ENCODE assay signal across 23 mouse cellular contexts in the genomic region with DNA sequence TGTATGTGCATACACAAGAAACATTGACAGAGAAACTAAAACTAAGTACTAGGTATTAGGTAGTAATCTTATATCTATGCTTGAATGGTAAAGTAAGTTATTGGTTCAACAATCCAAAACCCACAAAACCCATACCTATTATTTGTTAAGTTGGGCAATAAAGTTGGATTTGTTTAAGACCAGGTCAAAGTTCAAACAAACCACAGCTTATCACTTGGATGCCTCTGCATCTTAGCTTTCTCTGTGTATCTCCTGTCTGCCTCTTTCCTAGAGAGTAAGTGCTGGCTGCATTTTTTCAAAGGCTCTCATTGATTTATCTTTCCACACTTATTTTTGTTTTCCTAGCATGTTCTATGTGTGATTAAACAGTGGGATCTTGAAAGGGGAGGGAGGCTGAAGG. TPM values are rescaled to one million over a fixed set of nuclear protein-coding genes. Genes with fewer than 3 reads are reported as not detected.
DNase-seq lines count a peak whose midpoint lies in the region; ATAC-seq and TF ChIP-seq lines count a peak whose summit lies in the region.
"Had no signal": no experiment of that assay in that cellular context is flagged by ENCODE, and none has a peak within 500 bp of the region (broad histone marks: within the 10 kb centered on the region; RNA-seq: fewer than 3 reads in every experiment).

No protein-coding gene starts in this region.

- peak; percentile 87 for DNase-seq in liver, adult 2 months (ENCODE audit: extremely low read depth, low read depth, low spot score)
- no peak for DNase-seq in liver, embryonic 11.5 days (ENCODE audit: low spot score)
- DNase-seq in liver, embryonic 13.5 days, result no peak
- DNase-seq in embryonic facial prominence, embryonic 10.5 days (ENCODE audit: low spot score), result no peak
- no peak for DNase-seq in embryo, embryonic 9.5 days (ENCODE audit: extremely low spot score)
- no peak for DNase-seq in hindbrain, embryonic 14.5 days (ENCODE audit: low spot score)
- DNase-seq: adrenal gland, postnatal 10 days; adrenal gland, postnatal 25 days; cerebellum, adult 11-12 months; cerebellum, adult 2 months; cerebellum, adult 9-10 months; cerebellum, postnatal 10 days; cerebellum, postnatal 36 days; embryo, embryonic 11 days had no signal

- no peak for ATAC-seq in liver, embryonic 11.5 days (replicated peaks; ENCODE audit: low FRiP score)
- ATAC-seq in liver, embryonic 13.5 days (ENCODE audit: low read depth), result peak; percentile 41; the same call in 1 of the 2 replicates
- ATAC-seq in liver, embryonic 16.5 days (ENCODE audit: low read depth), result peak; percentile 53; the same call in 1 of the 2 replicates
- peak; percentile 20; the same call in 1 of the 2 replicates for ATAC-seq in megakaryocyte-erythroid progenitor cell, adult 5-6 weeks (replicated peaks; ENCODE audit: low FRiP score, low TSS enrichment, poor library complexity, severe bottlenecking)
- ATAC-seq in hindbrain, embryonic 14.5 days (ENCODE audit: low FRiP score), result no peak
- ATAC-seq: forebrain, embryonic 14.5 days; forebrain, embryonic 16.5 days had no signal

- no peak overlapping the region for H3K4me2 ChIP-seq in liver, embryonic 11.5 days
- H3K4me2 ChIP-seq in liver, embryonic 13.5 days, result no peak overlapping the region
- no peak overlapping the region for H3K4me2 ChIP-seq in liver, embryonic 16.5 days (ENCODE audit: low read depth, low read length)
- H3K4me2 ChIP-seq in hindbrain, embryonic 14.5 days (replicated peaks), result no peak overlapping the region
- H3K4me2 ChIP-seq: embryonic facial prominence, embryonic 13.5 days; embryonic facial prominence, embryonic 15.5 days; forebrain, embryonic 12.5 days had no signal

- H3K4me3 ChIP-seq in liver, adult 2 months (ENCODE audit: insufficient read depth, low read depth, low read length), result no peak overlapping the region
- no peak overlapping the region for H3K4me3 ChIP-seq in liver, embryonic 11.5 days (ENCODE audit: low read depth, low read length)
- no peak overlapping the region for H3K4me3 ChIP-seq in liver, embryonic 13.5 days (replicated peaks)
- no peak overlapping the region for H3K4me3 ChIP-seq in liver, embryonic 16.5 days (ENCODE audit: low read depth, low read length)
- H3K4me3 ChIP-seq in embryonic facial prominence, embryonic 10.5 days, result no peak overlapping the region
- no peak overlapping the region for H3K4me3 ChIP-seq in hindbrain, embryonic 14.5 days (replicated peaks; ENCODE audit: low read length)
- H3K4me3 ChIP-seq: embryonic facial prominence, embryonic 13.5 days; embryonic facial prominence, embryonic 15.5 days; erythroblast, embryonic 14.5 days; forebrain, embryonic 10.5 days; forebrain, embryonic 12.5 days had no signal

- TF ChIP-seq POLR2A in liver, adult 2 months (IDR thresholded peaks at IDR 0.05; ENCODE audit: extremely low read depth, insufficient read depth, low read length), result no peak

- H3K27me3 ChIP-seq in liver, adult 2 months (ENCODE audit: control insufficient read depth, insufficient read depth, low read length), result no peaks in the 10 kb centered on the region
- no peaks in the 10 kb centered on the region for H3K27me3 ChIP-seq in liver, embryonic 11.5 days (replicated peaks; ENCODE audit: control insufficient read depth, insufficient read depth, low read length)
- no peaks in the 10 kb centered on the region for H3K27me3 ChIP-seq in liver, embryonic 13.5 days
- no peaks in the 10 kb centered on the region for H3K27me3 ChIP-seq in liver, embryonic 16.5 days (ENCODE audit: control insufficient read depth, insufficient read depth, low read depth, low read length)
- no peaks in the 10 kb centered on the region for H3K27me3 ChIP-seq in embryonic facial prominence, embryonic 10.5 days (replicated peaks; ENCODE audit: low read depth, poor library complexity, severe bottlenecking)
- H3K27me3 ChIP-seq in hindbrain, embryonic 14.5 days (ENCODE audit: control insufficient read depth, insufficient read depth, low read length), result no peaks in the 10 kb centered on the region
- H3K27me3 ChIP-seq: embryonic facial prominence, embryonic 13.5 days; embryonic facial prominence, embryonic 15.5 days; forebrain, embryonic 12.5 days had no signal

- peaks cover 13% of the 10 kb centered on the region for H3K36me3 ChIP-seq in liver, adult 2 months (ENCODE audit: control insufficient read depth, insufficient read depth, low read length)
- 0 out of 2 replicates have a peak, but pooled peaks cover 4% of the 10 kb centered on the region for H3K36me3 ChIP-seq in liver, embryonic 11.5 days (ENCODE audit: control insufficient read depth, insufficient read depth, low read length)
- H3K36me3 ChIP-seq in liver, embryonic 13.5 days, result peaks cover 20% of the 10 kb centered on the region
- no peaks in the 10 kb centered on the region; the same call in 1 of the 2 replicates for H3K36me3 ChIP-seq in liver, embryonic 16.5 days (ENCODE audit: control insufficient read depth, insufficient read depth)
- H3K36me3 ChIP-seq in embryonic facial prominence, embryonic 10.5 days (replicated peaks), result peaks cover 46% of the 10 kb centered on the region
- peaks cover 15% of the 10 kb centered on the region for H3K36me3 ChIP-seq in hindbrain, embryonic 14.5 days (replicated peaks; ENCODE audit: control insufficient read depth, insufficient read depth)

- H3K4me1 ChIP-seq in liver, adult 2 months (ENCODE audit: control insufficient read depth, insufficient read depth, low read length), result peaks cover 17% of the 10 kb centered on the region
- peaks cover 8% of the 10 kb centered on the region; the same call in 1 of the 2 replicates for H3K4me1 ChIP-seq in liver, embryonic 11.5 days (replicated peaks; ENCODE audit: control insufficient read depth, insufficient read depth, low read length)
- peaks cover 40% of the 10 kb centered on the region for H3K4me1 ChIP-seq in liver, embryonic 13.5 days (replicated peaks)
- H3K4me1 ChIP-seq in liver, embryonic 16.5 days (ENCODE audit: control insufficient read depth, low read depth, low read length), result peaks cover 14% of the 10 kb centered on the region
- peaks cover 10% of the 10 kb centered on the region for H3K4me1 ChIP-seq in embryonic facial prominence, embryonic 10.5 days
- H3K4me1 ChIP-seq in hindbrain, embryonic 14.5 days (replicated peaks; ENCODE audit: control insufficient read depth, insufficient read depth, low read length), result peaks cover 10% of the 10 kb centered on the region

- no peak for TF ChIP-seq CTCF in liver, adult 2 months (IDR thresholded peaks at IDR 0.05; ENCODE audit: low read depth, low read length)

- no peak overlapping the region for H3K27ac ChIP-seq in liver, adult 2 months (replicated peaks; ENCODE audit: insufficient read depth, low read depth, low read length)
- no peak overlapping the region for H3K27ac ChIP-seq in liver, embryonic 11.5 days (ENCODE audit: low read depth, low read length)
- H3K27ac ChIP-seq in liver, embryonic 13.5 days, result no peak overlapping the region
- H3K27ac ChIP-seq in liver, embryonic 16.5 days (ENCODE audit: low read length), result no peak overlapping the region
- no peak overlapping the region for H3K27ac ChIP-seq in embryonic facial prominence, embryonic 10.5 days (replicated peaks)
- H3K27ac ChIP-seq in hindbrain, embryonic 14.5 days, result no peak overlapping the region
- H3K27ac ChIP-seq: embryonic facial prominence, embryonic 13.5 days; embryonic facial prominence, embryonic 15.5 days; forebrain, embryonic 10.5 days; forebrain, embryonic 12.5 days had no signal

- no peaks in the 10 kb centered on the region for H3K9me3 ChIP-seq in liver, embryonic 11.5 days (ENCODE audit: control insufficient read depth, low read length)
- H3K9me3 ChIP-seq in liver, embryonic 13.5 days (replicated peaks), result no peaks in the 10 kb centered on the region
- H3K9me3 ChIP-seq in liver, embryonic 16.5 days (replicated peaks; ENCODE audit: control insufficient read depth, low read length), result no peaks in the 10 kb centered on the region
- H3K9me3 ChIP-seq in embryonic facial prominence, embryonic 10.5 days, result peaks cover 3% of the 10 kb centered on the region; the same call in 1 of the 2 replicates
- H3K9me3 ChIP-seq in hindbrain, embryonic 14.5 days (ENCODE audit: control insufficient read depth, low read length), result peaks cover 6% of the 10 kb centered on the region
- H3K9me3 ChIP-seq: embryonic facial prominence, embryonic 13.5 days; embryonic facial prominence, embryonic 15.5 days; forebrain, embryonic 12.5 days had no signal

- H3K79me2 ChIP-seq in liver, adult 2 months (ENCODE audit: control insufficient read depth, insufficient read depth, low read length), result peaks cover 3% of the 10 kb centered on the region; the same call in 1 of the 2 replicates

- no peak overlapping the region for H3K9ac ChIP-seq in liver, adult 2 months (ENCODE audit: low read depth, low read length)
- no peak overlapping the region for H3K9ac ChIP-seq in liver, embryonic 11.5 days (ENCODE audit: low read depth, low read length)
- H3K9ac ChIP-seq in liver, embryonic 13.5 days, result no peak overlapping the region
- H3K9ac ChIP-seq in liver, embryonic 16.5 days (ENCODE audit: low read depth, low read length), result no peak overlapping the region
- H3K9ac ChIP-seq in hindbrain, embryonic 14.5 days, result no peak overlapping the region
- H3K9ac ChIP-seq: embryonic facial prominence, embryonic 13.5 days; embryonic facial prominence, embryonic 15.5 days; forebrain, embryonic 12.5 days had no signal

RNA-seq across cellular contexts. Expression of a gene that starts 5.8 kb away (rescaled TPM):
- 23.6 and 26.3 TPM in 2 replicates for total RNA-seq in liver, adult 2 months (2014; rRNA removed)
- polyA plus RNA-seq in liver, adult 2 months (2012; rRNA removed), result 4.6 and 6.3 TPM in 2 replicates
- polyA plus RNA-seq in liver, embryonic 11.5 days (2014; fragmentation: Nextera tagmentation; extraction: Ambion mirVana), result 57.3 and 60.6 TPM in 2 replicates
- polyA plus RNA-seq in liver, embryonic 13.5 days (2015; fragmentation: Nextera tagmentation; extraction: Ambion mirVana), result 29.1 and 35.8 TPM in 2 replicates
- 21.0 and 22.4 TPM in 2 replicates for polyA plus RNA-seq in liver, embryonic 16.5 days (2015; fragmentation: Nextera tagmentation; extraction: Ambion mirVana)
- 25.1 and 36.0 TPM in 2 replicates for total RNA-seq in megakaryocyte-erythroid progenitor cell, adult 5-6 weeks (2014; fragmentation: Nextera tagmentation)
- total RNA-seq in megakaryocyte-erythroid progenitor cell, adult 5-6 weeks (2017), result 63.3 and 69.3 TPM in 2 replicates
- 74.9 and 81.2 TPM in 2 replicates for polyA plus RNA-seq in embryonic facial prominence, embryonic 10.5 days (2016; fragmentation: Nextera tagmentation; extraction: Ambion mirVana)
- 57.6 and 58.0 TPM in 2 replicates for polyA plus RNA-seq in hindbrain, embryonic 14.5 days (2014; fragmentation: Nextera tagmentation; extraction: Ambion mirVana)

RNA-seq across cellular contexts. Expression of a gene that starts 6.1 kb away (rescaled TPM):
- 14.4 and 19.5 TPM in 2 replicates for total RNA-seq in liver, adult 2 months (2014; rRNA removed)
- 1.3 and 1.7 TPM in 2 replicates for polyA plus RNA-seq in liver, adult 2 months (2012; rRNA removed)
- 13.7 and 15.0 TPM in 2 replicates for polyA plus RNA-seq in liver, embryonic 11.5 days (2014; fragmentation: Nextera tagmentation; extraction: Ambion mirVana)
- 8.3 and 11.0 TPM in 2 replicates for polyA plus RNA-seq in liver, embryonic 13.5 days (2015; fragmentation: Nextera tagmentation; extraction: Ambion mirVana)
- polyA plus RNA-seq in liver, embryonic 16.5 days (2015; fragmentation: Nextera tagmentation; extraction: Ambion mirVana), result 9.1 and 9.6 TPM in 2 replicates
- total RNA-seq in megakaryocyte-erythroid progenitor cell, adult 5-6 weeks (2014; fragmentation: Nextera tagmentation), result 13.4 and 13.6 TPM in 2 replicates
- 29.4 and 33.7 TPM in 2 replicates for total RNA-seq in megakaryocyte-erythroid progenitor cell, adult 5-6 weeks (2017)
- 17.7 and 19.8 TPM in 2 replicates for polyA plus RNA-seq in embryonic facial prominence, embryonic 10.5 days (2016; fragmentation: Nextera tagmentation; extraction: Ambion mirVana)
- polyA plus RNA-seq in hindbrain, embryonic 14.5 days (2014; fragmentation: Nextera tagmentation; extraction: Ambion mirVana), result 42.4 and 45.8 TPM in 2 replicates

RNA-seq across cellular contexts. Expression of a gene that starts 55.9 kb away (rescaled TPM):
- total RNA-seq in liver, adult 2 months (2014; rRNA removed), result 1.3 and 1.5 TPM in 2 replicates
- 0.12 and 0.27 TPM in 2 replicates for polyA plus RNA-seq in liver, adult 2 months (2012; rRNA removed)
- 94.9 and 100.0 TPM in 2 replicates for polyA plus RNA-seq in liver, embryonic 11.5 days (2014; fragmentation: Nextera tagmentation; extraction: Ambion mirVana)
- polyA plus RNA-seq in liver, embryonic 13.5 days (2015; fragmentation: Nextera tagmentation; extraction: Ambion mirVana), result 87.2 and 104 TPM in 2 replicates
- polyA plus RNA-seq in liver, embryonic 16.5 days (2015; fragmentation: Nextera tagmentation; extraction: Ambion mirVana), result 50.1 and 64.2 TPM in 2 replicates
- 74.1 and 80.7 TPM in 2 replicates for total RNA-seq in megakaryocyte-erythroid progenitor cell, adult 5-6 weeks (2014; fragmentation: Nextera tagmentation)
- total RNA-seq in megakaryocyte-erythroid progenitor cell, adult 5-6 weeks (2017), result 149 and 152 TPM in 2 replicates
- 85.3 and 97.2 TPM in 2 replicates for polyA plus RNA-seq in embryonic facial prominence, embryonic 10.5 days (2016; fragmentation: Nextera tagmentation; extraction: Ambion mirVana)
- polyA plus RNA-seq in hindbrain, embryonic 14.5 days (2014; fragmentation: Nextera tagmentation; extraction: Ambion mirVana), result 13.6 and 17.3 TPM in 2 replicates

RNA-seq across cellular contexts. Expression of a gene that starts 56.1 kb away (rescaled TPM):
- 9.5 and 11.2 TPM in 2 replicates for total RNA-seq in liver, adult 2 months (2014; rRNA removed)
- polyA plus RNA-seq in liver, adult 2 months (2012; rRNA removed), result 0.90 and 1.0 TPM in 2 replicates
- polyA plus RNA-seq in liver, embryonic 11.5 days (2014; fragmentation: Nextera tagmentation; extraction: Ambion mirVana), result 17.0 and 18.4 TPM in 2 replicates
- 10.7 and 12.4 TPM in 2 replicates for polyA plus RNA-seq in liver, embryonic 13.5 days (2015; fragmentation: Nextera tagmentation; extraction: Ambion mirVana)
- polyA plus RNA-seq in liver, embryonic 16.5 days (2015; fragmentation: Nextera tagmentation; extraction: Ambion mirVana), result 8.4 TPM in 2 replicates
- 35.4 and 47.5 TPM in 2 replicates for total RNA-seq in megakaryocyte-erythroid progenitor cell, adult 5-6 weeks (2014; fragmentation: Nextera tagmentation)
- 45.6 and 55.2 TPM in 2 replicates for total RNA-seq in megakaryocyte-erythroid progenitor cell, adult 5-6 weeks (2017)
- 19.8 and 21.6 TPM in 2 replicates for polyA plus RNA-seq in embryonic facial prominence, embryonic 10.5 days (2016; fragmentation: Nextera tagmentation; extraction: Ambion mirVana)
- 7.2 and 7.9 TPM in 2 replicates for polyA plus RNA-seq in hindbrain, embryonic 14.5 days (2014; fragmentation: Nextera tagmentation; extraction: Ambion mirVana)

Comparison
In these comparisons a context has a peak if more than half of its experiments do, and no peak if none do; other contexts are left out.
1. ATAC-seq: peak in liver, embryonic 13.5 days (single experiment), liver, embryonic 16.5 days (single experiment) and megakaryocyte-erythroid progenitor cell, adult 5-6 weeks (single experiment); none in liver, embryonic 11.5 days (single experiment) and hindbrain, embryonic 14.5 days (single experiment).
2. RNA of a gene that starts 55.9 kb away (polyA plus RNA-seq): 85.3 to 97.2 TPM in embryonic facial prominence, embryonic 10.5 days, 94.9 to 100.0 TPM in liver, embryonic 11.5 days, 87.2 to 104 TPM in liver, embryonic 13.5 days, 50.1 to 64.2 TPM in liver, embryonic 16.5 days and 13.6 to 17.3 TPM in hindbrain, embryonic 14.5 days; 0.12 to 0.27 TPM in liver, adult 2 months; every median in the first group is over 10 times any median in the second.